Comparison of ENCODE assay signal across 18 mouse cellular contexts in genomic region chr11:111313566-111313965, GRCm38 (mm10).
DNase-seq lines count a peak whose midpoint lies in the region; ATAC-seq and TF ChIP-seq lines count a peak whose summit lies in the region.
"Had no signal": no experiment of that assay in that cellular context is flagged by ENCODE, and none has a peak within 500 bp of the region (broad histone marks: within the 10 kb centered on the region; RNA-seq: fewer than 3 reads in every experiment).

No protein-coding gene starts in this region.

- no peaks in the 10 kb centered on the region for H3K36me3 ChIP-seq in heart, embryonic 12.5 days
- no peaks in the 10 kb centered on the region for H3K36me3 ChIP-seq in kidney, adult 2 months (ENCODE audit: control insufficient read depth, insufficient read depth, low read length)
- H3K36me3 ChIP-seq in kidney, embryonic 14.5 days (ENCODE audit: control insufficient read depth, insufficient read depth, low read length) = no peaks in the 10 kb centered on the region
- H3K36me3 ChIP-seq: forebrain, embryonic 12.5 days; heart, embryonic 15.5 days; hindbrain, embryonic 12.5 days; limb, embryonic 10.5 days; neural tube, embryonic 12.5 days had no signal

- H3K4me2 ChIP-seq in heart, embryonic 12.5 days = no peak overlapping the region
- no peak overlapping the region for H3K4me2 ChIP-seq in kidney, embryonic 14.5 days (replicated peaks; ENCODE audit: low read depth, low read length)
- H3K4me2 ChIP-seq: forebrain, embryonic 12.5 days; heart, embryonic 15.5 days; hindbrain, embryonic 12.5 days; midbrain, embryonic 11.5 days; neural tube, embryonic 12.5 days had no signal

- H3K9me3 ChIP-seq in heart, embryonic 12.5 days (replicated peaks) = no peaks in the 10 kb centered on the region
- H3K9me3 ChIP-seq in kidney, embryonic 14.5 days (ENCODE audit: control insufficient read depth, low read length) = no peaks in the 10 kb centered on the region
- H3K9me3 ChIP-seq: forebrain, embryonic 12.5 days; heart, embryonic 15.5 days; hindbrain, embryonic 12.5 days; limb, embryonic 10.5 days; neural tube, embryonic 12.5 days had no signal

- H3K4me1 ChIP-seq in heart, embryonic 12.5 days (replicated peaks) = no peaks in the 10 kb centered on the region
- no peaks in the 10 kb centered on the region for H3K4me1 ChIP-seq in kidney, adult 2 months (ENCODE audit: control insufficient read depth, insufficient read depth, low read length)
- H3K4me1 ChIP-seq in kidney, embryonic 14.5 days (ENCODE audit: control insufficient read depth, insufficient read depth, low read length) = no peaks in the 10 kb centered on the region
- H3K4me1 ChIP-seq: heart, embryonic 15.5 days; hindbrain, embryonic 12.5 days; neural tube, embryonic 12.5 days had no signal

- no peak for ATAC-seq in heart, embryonic 12.5 days (ENCODE audit: insufficient number of reproducible peaks, low FRiP score)
- ATAC-seq in kidney, embryonic 14.5 days (ENCODE audit: low FRiP score, low TSS enrichment) = no peak
- ATAC-seq: liver, postnatal 0 days had no signal

- H3K4me3 ChIP-seq in heart, embryonic 12.5 days = no peak overlapping the region
- H3K4me3 ChIP-seq in kidney, adult 2 months (ENCODE audit: insufficient read depth, low read depth, low read length) = no peak overlapping the region
- H3K4me3 ChIP-seq in kidney, embryonic 14.5 days (ENCODE audit: low read length) = no peak overlapping the region
- H3K4me3 ChIP-seq: forebrain, embryonic 12.5 days; heart, embryonic 15.5 days; hindbrain, embryonic 12.5 days; limb, embryonic 10.5 days; neural tube, embryonic 12.5 days had no signal

- DNase-seq in heart, adult 11 months = peak; percentile 91
- DNase-seq in kidney, adult 2 months = peak; percentile 58
- peak; percentile 8 for DNase-seq in adrenal gland, postnatal 14 days
- peak; percentile 40 for DNase-seq in kidney, postnatal 14 days
- DNase-seq in natural killer cell, adult 2 months (ENCODE audit: low spot score in 2 of 2) = no peak
- DNase-seq: cerebellum, adult 8-10 months; gastrocnemius, postnatal 10 days; liver, postnatal 0 days; right cerebral cortex, postnatal 4 days had no signal

- WGBS in heart, embryonic 12.5 days = 69% methylated on average over 3 of the region's 3 CpGs
- WGBS in kidney, adult 2 months = 60% methylated on average over 3 of the region's 3 CpGs
- WGBS in kidney, embryonic 14.5 days = 53% methylated on average over 3 of the region's 3 CpGs

- H3K27me3 ChIP-seq in heart, embryonic 12.5 days (replicated peaks) = no peaks in the 10 kb centered on the region
- H3K27me3 ChIP-seq in kidney, adult 2 months (replicated peaks; ENCODE audit: control insufficient read depth, insufficient read depth, low read length) = no peaks in the 10 kb centered on the region
- H3K27me3 ChIP-seq in kidney, embryonic 14.5 days (ENCODE audit: control insufficient read depth, insufficient read depth, low read length) = no peaks in the 10 kb centered on the region
- H3K27me3 ChIP-seq: forebrain, embryonic 12.5 days; heart, embryonic 15.5 days; hindbrain, embryonic 12.5 days; neural tube, embryonic 12.5 days had no signal

- no peak overlapping the region for H3K27ac ChIP-seq in heart, embryonic 12.5 days (ENCODE audit: poor library complexity, severe bottlenecking)
- H3K27ac ChIP-seq in kidney, adult 2 months (ENCODE audit: insufficient read depth, low read depth, low read length) = no peak overlapping the region
- no peak overlapping the region for H3K27ac ChIP-seq in kidney, embryonic 14.5 days (ENCODE audit: low read depth, low read length)
- H3K27ac ChIP-seq: forebrain, embryonic 12.5 days; heart, embryonic 15.5 days; hindbrain, embryonic 12.5 days; limb, embryonic 10.5 days; neural tube, embryonic 12.5 days; stomach, postnatal 0 days had no signal

- no peak for TF ChIP-seq POLR2A in kidney, adult 2 months (IDR thresholded peaks at IDR 0.05; ENCODE audit: low read depth, low read length)

- H3K9ac ChIP-seq in heart, embryonic 12.5 days = no peak overlapping the region
- no peak overlapping the region for H3K9ac ChIP-seq in kidney, embryonic 14.5 days (ENCODE audit: low read depth, low read length)
- H3K9ac ChIP-seq: forebrain, embryonic 12.5 days; heart, embryonic 15.5 days; hindbrain, embryonic 12.5 days; liver, postnatal 0 days; neural tube, embryonic 12.5 days had no signal

- no peak for TF ChIP-seq CTCF in kidney, adult 2 months (conservative IDR thresholded peaks at IDR 0.05; ENCODE audit: insufficient read depth, insufficient read length, low read depth, low read length)

Comparison
In these comparisons a context has a peak if more than half of its experiments do, and no peak if none do; other contexts are left out.
1. DNase-seq: peak in heart, adult 11 months (single experiment), kidney, adult 2 months (single experiment), adrenal gland, postnatal 14 days (single experiment) and kidney, postnatal 14 days (single experiment); none in natural killer cell, adult 2 months (0 of 2).